Mouse (Mus musculus) G1E (cell line): ENCODE measurements around the gene Sugp1.

ENCODE experiments used
- CTCF ChIP-seq: IDR thresholded peaks from 2 replicates; pipeline ENCODE4 v1.5.1; 2012; ENCODE audit warnings: low read depth, low read length, inconsistent platforms, mixed read lengths
- GATA1 ChIP-seq: IDR thresholded peaks from 2 replicates; pipeline ENCODE4 v1.6.1; 2012; ENCODE audit warnings: borderline replicate concordance, low read length, inconsistent platforms, mixed read lengths
- POLR2AphosphoS5 ChIP-seq: IDR thresholded peaks from 2 replicates; pipeline ENCODE4 v1.6.1; 2012; ENCODE audit warnings: low read depth, low read length, inconsistent platforms; ENCODE audit not compliant: insufficient replicate concordance

DNA sequence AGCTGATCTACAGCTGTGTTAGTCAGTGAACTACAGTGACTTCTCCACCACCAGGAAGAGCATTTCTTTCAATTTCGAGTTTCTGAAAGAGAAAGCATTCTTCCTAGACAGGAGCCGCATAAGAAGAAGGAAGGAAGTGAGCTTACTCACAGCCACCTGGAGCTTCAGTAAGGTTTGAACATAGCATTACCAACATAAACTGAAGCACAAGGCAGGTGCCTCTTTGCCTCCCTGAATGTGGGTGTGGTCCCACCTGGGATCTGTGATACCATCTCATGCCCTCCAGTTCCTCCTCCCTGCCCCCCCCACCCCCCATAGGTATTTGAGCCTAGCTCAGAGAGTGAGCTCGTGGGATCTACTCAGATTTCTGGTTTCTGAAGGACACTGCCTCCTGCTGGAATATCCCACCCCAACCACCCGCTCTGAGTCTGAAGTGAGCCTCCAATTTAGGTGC, 39.4 kb upstream of the Sugp1 start:
- no peak for TF ChIP-seq CTCF
- TF ChIP-seq GATA1 = no peak
- no peak for TF ChIP-seq POLR2AphosphoS5
